Comparison of ENCODE assay signal across 9 mouse cellular contexts in the genomic region with DNA sequence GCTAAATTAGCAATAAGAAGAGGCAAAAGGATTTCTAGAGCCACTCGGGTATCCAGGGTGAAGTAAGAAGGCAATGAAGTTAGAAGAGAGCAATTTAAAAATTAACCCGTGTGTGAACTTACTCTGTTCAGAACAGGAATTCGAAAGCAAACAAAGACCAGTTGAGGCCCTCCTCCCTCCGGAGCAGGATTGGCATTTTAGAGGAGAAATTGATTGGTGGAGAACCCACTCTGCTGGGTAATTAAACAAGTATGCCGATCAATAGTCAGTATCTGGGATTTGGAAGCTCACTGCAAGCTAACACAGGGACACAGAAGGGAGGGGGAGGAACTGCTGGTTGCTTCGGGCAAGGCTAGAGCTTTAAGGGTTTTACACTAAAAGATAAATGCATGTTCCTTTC.
DNase-seq lines count a peak whose midpoint lies in the region; ATAC-seq lines count a peak whose summit lies in the region.
"Had no signal": no experiment of that assay in that cellular context is flagged by ENCODE, and none has a peak within 500 bp of the region (broad histone marks: within the 10 kb centered on the region; RNA-seq: fewer than 3 reads in every experiment).

No protein-coding gene starts in this region.

- intact Hi-C loops in heart, postnatal 36 days (cut with DNase I), result no loop called here

- no peak overlapping the region for H3K4me3 ChIP-seq in heart, embryonic 15.5 days
- H3K4me3 ChIP-seq in heart, embryonic 11.5 days (ENCODE audit: low read depth, low read length), result no peak overlapping the region
- no peak overlapping the region for H3K4me3 ChIP-seq in hindbrain, embryonic 13.5 days
- no peak overlapping the region for H3K4me3 ChIP-seq in limb, embryonic 10.5 days
- H3K4me3 ChIP-seq: hindbrain, embryonic 15.5 days had no signal

- no peak overlapping the region for H3K9ac ChIP-seq in heart, embryonic 15.5 days
- no peak overlapping the region for H3K9ac ChIP-seq in heart, embryonic 11.5 days (ENCODE audit: low read depth, low read length)
- no peak overlapping the region for H3K9ac ChIP-seq in hindbrain, embryonic 13.5 days
- H3K9ac ChIP-seq: hindbrain, embryonic 15.5 days had no signal

- DNase-seq in limb, embryonic 10.5 days (ENCODE audit: low spot score), result no peak
- DNase-seq in retina, postnatal 1 day, result peak; percentile 24
- no peak for DNase-seq in layer of hippocampus, adult 11-12 months (ENCODE audit: low spot score)
- no peak for DNase-seq in adipocyte (ENCODE audit: low spot score)
- DNase-seq in heart, postnatal 36 days, result no peak

- 59% methylated on average over 6 of the region's 6 CpGs for WGBS in heart, embryonic 15.5 days
- 57% methylated on average over 6 of the region's 6 CpGs for WGBS in heart, embryonic 11.5 days (ENCODE audit: insufficient replicate concordance)
- 18% methylated on average over 6 of the region's 6 CpGs for WGBS in hindbrain, embryonic 13.5 days
- 53% methylated on average over 6 of the region's 6 CpGs for WGBS in limb, embryonic 10.5 days

- H3K4me1 ChIP-seq in heart, embryonic 15.5 days (replicated peaks), result peaks cover 21% of the 10 kb centered on the region
- H3K4me1 ChIP-seq in heart, embryonic 11.5 days (ENCODE audit: control insufficient read depth, insufficient read depth, low read length), result peaks cover 10% of the 10 kb centered on the region; the same call in 1 of the 2 replicates
- H3K4me1 ChIP-seq in hindbrain, embryonic 13.5 days (replicated peaks), result peaks cover 12% of the 10 kb centered on the region; the same call in 1 of the 2 replicates
- peaks cover 42% of the 10 kb centered on the region for H3K4me1 ChIP-seq in limb, embryonic 10.5 days

- peak overlapping the region; percentile 18; the same call in 1 of the 2 replicates for H3K27ac ChIP-seq in heart, embryonic 15.5 days
- no peak overlapping the region for H3K27ac ChIP-seq in heart, embryonic 11.5 days (ENCODE audit: low read depth, low read length)
- H3K27ac ChIP-seq in hindbrain, embryonic 13.5 days, result no peak overlapping the region
- H3K27ac ChIP-seq in limb, embryonic 10.5 days, result peak overlapping the region; percentile 58
- H3K27ac ChIP-seq: hindbrain, embryonic 15.5 days had no signal

- H3K4me2 ChIP-seq in heart, embryonic 15.5 days, result no peak overlapping the region
- H3K4me2 ChIP-seq in heart, embryonic 11.5 days, result no peak overlapping the region
- no peak overlapping the region for H3K4me2 ChIP-seq in hindbrain, embryonic 13.5 days
- H3K4me2 ChIP-seq: hindbrain, embryonic 15.5 days had no signal

- no peaks in the 10 kb centered on the region for H3K27me3 ChIP-seq in heart, embryonic 15.5 days
- H3K27me3 ChIP-seq in heart, embryonic 11.5 days (ENCODE audit: control insufficient read depth, insufficient read depth, low read length), result no peaks in the 10 kb centered on the region
- H3K27me3 ChIP-seq in hindbrain, embryonic 13.5 days, result no peaks in the 10 kb centered on the region
- no peaks in the 10 kb centered on the region for H3K27me3 ChIP-seq in limb, embryonic 10.5 days (ENCODE audit: low read depth, poor library complexity, severe bottlenecking)
- H3K27me3 ChIP-seq: hindbrain, embryonic 15.5 days had no signal

- no peak for ATAC-seq in heart, embryonic 15.5 days (replicated peaks; ENCODE audit: insufficient number of reproducible peaks, insufficient read depth, low FRiP score, low read depth)
- no peak for ATAC-seq in heart, embryonic 11.5 days (replicated peaks; ENCODE audit: insufficient number of reproducible peaks, low FRiP score, low TSS enrichment)
- ATAC-seq in hindbrain, embryonic 13.5 days (ENCODE audit: low FRiP score), result peak; percentile 61

- H3K36me3 ChIP-seq in heart, embryonic 15.5 days, result no peaks in the 10 kb centered on the region
- H3K36me3 ChIP-seq in heart, embryonic 11.5 days (ENCODE audit: control insufficient read depth, insufficient read depth, low read length), result no peaks in the 10 kb centered on the region
- H3K36me3 ChIP-seq in hindbrain, embryonic 13.5 days, result no peaks in the 10 kb centered on the region
- H3K36me3 ChIP-seq in limb, embryonic 10.5 days, result no peaks in the 10 kb centered on the region
- H3K36me3 ChIP-seq: hindbrain, embryonic 15.5 days had no signal

- H3K9me3 ChIP-seq in heart, embryonic 15.5 days (replicated peaks), result no peaks in the 10 kb centered on the region
- no peaks in the 10 kb centered on the region for H3K9me3 ChIP-seq in heart, embryonic 11.5 days (replicated peaks; ENCODE audit: control insufficient read depth, low read length)
- H3K9me3 ChIP-seq in hindbrain, embryonic 13.5 days, result no peaks in the 10 kb centered on the region
- no peaks in the 10 kb centered on the region for H3K9me3 ChIP-seq in limb, embryonic 10.5 days (replicated peaks)
- H3K9me3 ChIP-seq: hindbrain, embryonic 15.5 days had no signal

Comparison
In these comparisons a context has a peak if more than half of its experiments do, and no peak if none do; other contexts are left out.
1. H3K27ac ChIP-seq: peak in heart, embryonic 15.5 days (single experiment) and limb, embryonic 10.5 days (single experiment); none in heart, embryonic 11.5 days (single experiment) and hindbrain, embryonic 13.5 days (single experiment).